Mouse (Mus musculus) lung, postnatal 0 days (tissue): Measurements from ENCODE around the gene Cd4. TPM values are rescaled to one million over a fixed set of nuclear protein-coding genes. Genes with fewer than 3 reads are reported as not detected.

Source experiments
- ATAC-seq: fragments of 200-750 bp; cut with Nextera tagmentation; 2 replicates; pipeline ENCODE4 v1.8.0; 2017; ENCODE audit warnings: moderate library complexity
- DNase-seq: peaks from one replicate; pipeline ENCODE4 v3.0.0-alpha.2; 2016; ENCODE audit warnings: low spot score
- H3K27ac ChIP-seq: fragments of 300-500 bp; sonication (generic); 2 replicates; pipeline ENCODE4 v1.5.1; 2014; ENCODE audit warnings: antibody characterized with exemption, mild to moderate bottlenecking, low read length, mixed read lengths
- H3K27me3 ChIP-seq: fragments of 300-500 bp; sonication (generic); replicated peaks from 2 replicates; pipeline ENCODE4 v1.6.1; 2014; ENCODE audit warnings: low read length, mixed read lengths; ENCODE audit not compliant: insufficient read depth
- H3K36me3 ChIP-seq: fragments of 300-500 bp; sonication (generic); 2 replicates; pipeline ENCODE4 v1.6.1; 2014; ENCODE audit warnings: low read length, mixed read lengths; ENCODE audit not compliant: insufficient read depth
- H3K4me1 ChIP-seq: fragments of 300-500 bp; sonication (generic); 2 replicates; pipeline ENCODE4 v1.6.1; 2014; ENCODE audit warnings: antibody characterized with exemption, low read depth, low read length, mixed read lengths; ENCODE audit not compliant: insufficient read depth
- H3K4me2 ChIP-seq: fragments of 300-500 bp; sonication (generic); replicated peaks from 2 replicates; pipeline ENCODE4 v1.6.1; 2014; ENCODE audit warnings: low read depth, mild to moderate bottlenecking, low read length, moderate library complexity, mixed read lengths
- H3K4me3 ChIP-seq: fragments of 300-500 bp; sonication (generic); 2 replicates; pipeline ENCODE4 v1.5.1; 2014; ENCODE audit warnings: low read depth, low read length
- H3K9ac ChIP-seq: fragments of 300-500 bp; sonication (generic); replicated peaks from 2 replicates; pipeline ENCODE4 v1.6.1; 2014; ENCODE audit warnings: low read depth, mild to moderate bottlenecking
- H3K9me3 ChIP-seq: fragments of 300-500 bp; sonication (generic); 2 replicates; pipeline ENCODE4 v1.6.1; 2016; ENCODE audit warnings: low read length, mixed read lengths
- CTCF ChIP-seq: IDR thresholded peaks from 2 replicates; pipeline ENCODE4 v1.5.1; 2016; ENCODE audit warnings: antibody characterized with exemption, mild to moderate bottlenecking
- EP300 ChIP-seq: IDR thresholded peaks from 2 replicates; pipeline ENCODE4 v1.6.1; 2016; ENCODE audit warnings: antibody characterized with exemption, mild to moderate bottlenecking, control low read depth
- WGBS: fragments of 180-500 bp; shearing (Covaris S2); extraction: QIAGEN DNeasy Blood & Tissue Kit; methylation state at CpG from one replicate; pipeline ENCODE4 v1.1.7; 2014; 5-methylcytosine and 5-hydroxymethylcytosine counted together
- polyA plus RNA-seq: library from polyadenylated mRNA; unstranded; fragments of >200 nt; fragmentation: Nextera tagmentation; extraction: Ambion mirVana; gene quantifications from 2 replicates; pipeline ENCODE4 v1.2.1, GENCODE M21; 2015

Cd4 gene
- polyA plus RNA-seq, 1 experiment from 2014 or later, result 0.10 TPM

DNA sequence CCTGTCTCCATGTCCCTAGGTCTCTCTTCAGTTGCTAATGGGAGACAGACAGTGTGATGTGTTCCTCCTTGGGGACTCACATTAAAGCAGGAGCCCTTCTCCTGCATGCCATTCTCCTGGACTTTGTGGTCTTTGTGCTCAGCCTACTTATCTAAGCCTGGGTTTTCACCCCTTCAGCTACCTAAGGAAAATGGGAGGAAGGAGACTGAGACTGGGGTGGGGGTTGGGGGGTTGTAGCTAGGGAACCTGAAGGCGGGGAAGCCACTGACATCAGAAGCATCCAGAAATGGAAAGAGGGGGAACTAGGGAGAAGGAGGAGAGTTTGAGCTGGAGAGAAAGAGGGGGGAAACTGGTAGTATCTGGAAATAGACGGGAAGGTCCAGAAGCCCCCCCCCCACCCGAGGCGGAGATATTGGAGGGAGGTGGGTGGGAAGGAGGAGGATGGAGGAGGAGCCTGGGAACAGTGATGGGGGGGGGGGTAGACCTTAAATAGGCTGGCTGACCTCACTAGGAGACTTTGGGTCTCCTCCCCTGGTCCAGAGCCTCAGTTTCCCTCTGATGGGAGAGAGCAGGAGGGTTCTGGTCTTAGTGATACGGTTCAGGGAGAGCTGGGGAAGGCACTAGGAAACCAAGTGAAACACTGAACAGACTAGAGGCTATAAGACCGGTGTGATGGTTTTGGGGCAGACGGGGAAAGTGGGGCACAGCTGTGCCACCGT is 25.5 kb downstream of the Cd4 start:
- peaks cover 22% of the 10 kb centered on the region for H3K27me3 ChIP-seq
- 0 out of 2 replicates have a peak, but pooled peaks cover 3% of the 10 kb centered on the region for H3K4me1 ChIP-seq
- ATAC-seq (no peak), DNase-seq (no peak)
- WGBS, result 12% methylated on average over 7 of the region's 8 CpGs
- H3K4me2 ChIP-seq, result no peak overlapping the region
- H3K4me3 ChIP-seq, result no peak overlapping the region
- no peaks in the 10 kb centered on the region for H3K36me3 ChIP-seq
- H3K9me3 ChIP-seq, result no peaks in the 10 kb centered on the region
- H3K27ac ChIP-seq, result no peak overlapping the region
- no peak for TF ChIP-seq CTCF
- no peak for TF ChIP-seq EP300
- H3K9ac ChIP-seq, result no peak overlapping the region

DNA sequence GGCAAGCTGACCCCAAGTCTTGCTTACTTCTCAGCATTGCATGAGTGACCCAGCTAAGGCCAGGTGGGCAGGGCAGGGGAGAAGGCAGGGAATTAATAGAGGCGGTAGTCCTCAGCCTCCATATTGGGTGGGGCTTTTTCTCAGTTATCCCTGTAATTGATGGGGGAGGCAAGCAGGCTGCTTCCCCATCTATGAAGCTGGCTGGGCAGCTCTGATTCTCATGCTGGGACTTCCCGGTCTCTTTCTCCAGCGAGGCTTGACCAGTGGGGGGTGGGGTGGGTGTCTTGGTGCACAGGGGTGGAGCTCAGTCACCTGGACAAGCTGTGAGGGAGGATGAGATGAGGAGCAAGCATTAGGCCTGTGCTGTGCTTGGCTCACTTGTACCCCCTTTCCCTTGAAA is 26.2 kb downstream of the Cd4 start:
- H3K9ac ChIP-seq, result no peak overlapping the region
- DNase-seq (no peak), ATAC-seq (no peak)
- no peak for TF ChIP-seq EP300
- no peak for TF ChIP-seq CTCF
- no peak overlapping the region for H3K4me3 ChIP-seq
- H3K27me3 ChIP-seq, result peaks cover 22% of the 10 kb centered on the region
- H3K4me2 ChIP-seq, result no peak overlapping the region
- H3K36me3 ChIP-seq, result no peaks in the 10 kb centered on the region
- 0 out of 2 replicates have a peak, but pooled peaks cover 3% of the 10 kb centered on the region for H3K4me1 ChIP-seq
- H3K27ac ChIP-seq, result no peak overlapping the region
- no peaks in the 10 kb centered on the region for H3K9me3 ChIP-seq
- 28% methylated on average over 2 of the region's 3 CpGs for WGBS

DNA sequence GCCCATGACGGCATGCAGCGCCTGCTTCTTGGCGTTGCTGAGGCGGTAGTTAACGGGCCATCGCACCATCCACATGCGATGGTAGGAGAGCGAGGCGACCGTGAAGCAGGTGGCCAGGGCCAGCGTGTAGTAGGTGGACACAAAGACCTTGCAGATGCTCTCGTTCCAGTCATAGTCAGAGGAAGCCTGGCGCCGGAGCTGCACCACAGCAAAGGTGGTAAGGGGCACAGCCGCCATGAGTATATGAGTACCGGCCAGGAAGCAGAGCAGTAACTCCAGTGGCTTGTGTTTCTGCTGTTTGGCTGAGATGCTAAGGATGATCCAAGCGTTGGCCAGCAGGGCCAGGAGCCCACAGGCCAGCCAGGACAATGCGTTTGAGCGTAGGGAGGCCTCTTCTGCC is 26.8 kb downstream of the Cd4 start:
- 79% methylated on average over 19 of the region's 19 CpGs for WGBS
- H3K27me3 ChIP-seq, result peaks cover 22% of the 10 kb centered on the region
- ATAC-seq, result no peak

GRCm38 (mm10) chr6:124860511-124860910 is 27.5 kb downstream of the Cd4 start:
- Histone ChIP-seq H3K9me3 (no peaks in the 10 kb centered on the region), H3K27me3 (peaks cover 22% of the 10 kb centered on the region), H3K27ac (no peak overlapping the region), H3K36me3 (no peaks in the 10 kb centered on the region), H3K4me3 (no peak overlapping the region), H3K4me1 (0 out of 2 replicates have a peak, but pooled peaks cover 3% of the 10 kb centered on the region), H3K4me2 (no peak overlapping the region), H3K9ac (no peak overlapping the region)
- 82% methylated on average over 9 of the region's 9 CpGs for WGBS
- ATAC-seq (no peak), DNase-seq (no peak)
- TF ChIP-seq EP300 (no peak), CTCF (no peak)

More for the DNA sequence above, 26.8 kb downstream of the Cd4 start:
- Histone ChIP-seq H3K4me2 (no peak overlapping the region), H3K9me3 (no peaks in the 10 kb centered on the region), H3K4me3 (no peak overlapping the region), H3K9ac (no peak overlapping the region), H3K4me1 (0 out of 2 replicates have a peak, but pooled peaks cover 3% of the 10 kb centered on the region), H3K27ac (no peak overlapping the region), H3K36me3 (no peaks in the 10 kb centered on the region)
- no peak for DNase-seq
- TF ChIP-seq CTCF (no peak), EP300 (no peak)

GRCm38 (mm10) chr6:124859725-124860124 is 28.3 kb downstream of the Cd4 start:
- Histone ChIP-seq H3K9me3 (no peaks in the 10 kb centered on the region), H3K36me3 (no peaks in the 10 kb centered on the region), H3K4me3 (no peak overlapping the region), H3K27me3 (peaks cover 22% of the 10 kb centered on the region), H3K4me1 (0 out of 2 replicates have a peak, but pooled peaks cover 3% of the 10 kb centered on the region), H3K27ac (no peak overlapping the region), H3K9ac (no peak overlapping the region), H3K4me2 (no peak overlapping the region)
- peak; percentile 43 for ATAC-seq
- TF ChIP-seq CTCF (peak; percentile 92), EP300 (no peak)
- DNase-seq, result peak; percentile 85
- WGBS, result 8% methylated on average over 11 of the region's 12 CpGs

- no peak overlapping the region for H3K4me2 ChIP-seq
- no peak overlapping the region for H3K27ac ChIP-seq
- no peak overlapping the region for H3K9ac ChIP-seq
- 0 out of 2 replicates have a peak, but pooled peaks cover 2% of the 10 kb centered on the region for H3K4me1 ChIP-seq
- DNase-seq (no peak), ATAC-seq (no peak)
- no peak overlapping the region for H3K4me3 ChIP-seq
- H3K9me3 ChIP-seq, result no peaks in the 10 kb centered on the region
- 65% methylated on average over 25 of the region's 28 CpGs for WGBS
- H3K36me3 ChIP-seq, result no peaks in the 10 kb centered on the region
- TF ChIP-seq CTCF (no peak), EP300 (no peak)
- peaks cover 22% of the 10 kb centered on the region for H3K27me3 ChIP-seq
Measured at GRCm38 (mm10) chr6:124858561-124859318, 29.3 kb downstream of the Cd4 start.
